Mouse (Mus musculus): ENCODE measurements at regions not wholly inside any gene's neighbourhood (a gene's known extent, or its start where the extent isn't known, plus 50 kb on each side); places are given as distances from the start of the nearest gene placed in this dataset.

DNA sequence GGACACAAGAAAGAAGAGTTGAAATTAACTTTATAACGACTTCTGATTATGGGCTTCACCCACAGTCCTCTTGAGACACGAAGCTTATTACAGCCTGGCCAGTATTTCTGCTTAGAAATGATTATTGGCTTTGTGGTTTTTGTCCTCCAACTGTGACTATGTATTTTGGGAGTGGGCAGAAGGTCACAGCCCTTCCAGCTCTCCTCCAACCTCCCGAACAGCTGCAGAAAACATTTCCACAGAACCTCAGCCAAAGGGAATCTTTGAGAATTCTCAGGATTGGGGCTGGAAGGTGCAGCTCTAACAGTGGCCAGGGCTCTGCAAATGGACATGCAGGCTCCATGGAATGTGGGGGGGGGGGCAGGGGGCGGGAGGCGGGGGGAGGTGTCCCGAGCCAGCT, 94.3 kb upstream of the Tmem260 start:
- TF ChIP-seq POLR2A (IDR thresholded peaks at IDR 0.05; ENCODE audit: low read depth, low read length): no peak
- no peak for TF ChIP-seq CTCF (IDR thresholded peaks at IDR 0.05; ENCODE audit: extremely low read depth, insufficient read length, insufficient replicate concordance, low read depth, low read length)
